Mouse (Mus musculus): Measurements from ENCODE around the gene Npc2. TPM values are rescaled to one million over a fixed set of nuclear protein-coding genes. Genes with fewer than 3 reads are reported as not detected.

The Npc2 gene
- polyA plus RNA-seq, 1 experiment: 89.0 TPM

DNA sequence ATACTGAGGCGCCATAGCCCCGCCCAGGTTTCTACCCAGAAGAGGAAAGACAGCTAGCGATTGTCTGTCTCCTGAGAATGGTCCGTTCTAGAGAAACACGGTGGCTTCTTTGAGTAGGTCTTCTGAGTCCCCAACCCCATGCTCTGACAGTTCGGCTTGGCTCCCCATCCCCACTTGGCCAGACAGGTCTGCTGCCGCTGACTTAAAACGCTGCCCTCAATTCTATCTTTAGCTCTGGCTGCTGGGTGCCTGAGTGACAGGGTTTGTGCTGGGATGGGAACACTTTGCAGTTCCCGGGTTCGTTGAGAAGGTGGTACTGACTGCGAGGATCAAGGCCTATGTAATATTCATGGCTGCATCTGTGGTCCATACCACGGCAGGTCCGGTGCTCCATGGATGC lies 39.6 kb downstream of the Npc2 start:
- Histone ChIP-seq H3K27ac (ENCODE audit: insufficient read depth, low read depth, low read length) (no peak overlapping the region), H3K27me3 (ENCODE audit: control insufficient read depth, insufficient read depth, low read length) (no peaks in the 10 kb centered on the region), H3K36me3 (ENCODE audit: control insufficient read depth, insufficient read depth, low read length) (no peaks in the 10 kb centered on the region), H3K4me3 (ENCODE audit: low read depth, low read length) (no peak overlapping the region), H3K4me1 (ENCODE audit: control insufficient read depth, insufficient read depth, insufficient read length, low read length) (no peaks in the 10 kb centered on the region)
- whole genome bisulfite sequencing: 72% methylated on average over 13 of the region's 13 CpGs
- TF ChIP-seq POLR2A (IDR thresholded peaks at IDR 0.05; ENCODE audit: low read depth, low read length) (no peak), CTCF (IDR thresholded peaks at IDR 0.05; ENCODE audit: extremely low read depth, insufficient read length, insufficient replicate concordance, low read depth, low read length) (no peak)

DNA sequence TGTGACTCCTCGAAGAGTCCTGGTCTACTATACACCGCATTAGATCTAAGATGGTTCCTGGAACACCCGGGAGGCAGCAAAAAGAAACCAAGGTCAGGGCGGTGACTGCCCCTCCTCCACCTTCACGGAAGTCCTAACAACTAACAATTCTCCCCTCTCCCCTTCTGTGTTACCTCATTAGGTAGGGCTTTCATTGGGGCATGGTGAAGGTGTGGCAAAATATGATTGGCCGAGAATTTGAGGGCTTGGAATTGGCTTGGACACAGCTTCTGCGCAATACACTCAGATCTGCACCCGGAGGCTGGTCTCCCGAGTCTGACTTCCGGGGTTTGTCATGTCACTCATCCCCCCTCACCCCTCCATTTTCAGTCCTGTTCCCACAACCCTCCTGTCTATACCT lies 44.5 kb downstream of the Npc2 start:
- Histone ChIP-seq H3K36me3 (ENCODE audit: control insufficient read depth, insufficient read depth, low read length) (no peaks in the 10 kb centered on the region), H3K4me1 (ENCODE audit: control insufficient read depth, insufficient read depth, insufficient read length, low read length) (no peaks in the 10 kb centered on the region), H3K27ac (ENCODE audit: insufficient read depth, low read depth, low read length) (no peak overlapping the region), H3K27me3 (ENCODE audit: control insufficient read depth, insufficient read depth, low read length) (no peaks in the 10 kb centered on the region), H3K4me3 (ENCODE audit: low read depth, low read length) (no peak overlapping the region)
- TF ChIP-seq CTCF (IDR thresholded peaks at IDR 0.05; ENCODE audit: extremely low read depth, insufficient read length, insufficient replicate concordance, low read depth, low read length): no peak
- no peak for TF ChIP-seq POLR2A (IDR thresholded peaks at IDR 0.05; ENCODE audit: low read depth, low read length)
- 84% methylated on average over 10 of the region's 10 CpGs for WGBS

DNA sequence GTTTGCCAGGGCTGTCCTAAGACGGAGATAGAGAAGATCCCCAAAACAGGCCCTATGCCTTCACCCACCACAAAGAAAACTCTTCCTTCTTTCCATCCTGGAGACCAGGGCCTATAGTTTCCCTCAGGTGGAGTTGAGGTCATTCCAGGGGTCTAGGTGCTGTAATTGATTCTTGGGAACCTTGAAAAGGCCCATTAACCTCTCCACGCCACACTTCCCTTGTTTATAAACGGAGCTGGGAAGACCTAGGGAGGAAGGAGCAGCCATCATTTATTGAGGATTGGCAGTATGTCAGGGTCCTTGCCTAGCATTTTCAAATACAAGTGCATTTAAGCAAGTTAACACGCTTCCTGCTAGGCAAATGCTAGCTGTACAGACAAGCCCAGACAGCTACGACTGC lies 45.5 kb downstream of the Npc2 start:
- Histone ChIP-seq H3K27me3 (ENCODE audit: control insufficient read depth, insufficient read depth, low read length) (no peaks in the 10 kb centered on the region), H3K27ac (ENCODE audit: insufficient read depth, low read depth, low read length) (no peak overlapping the region), H3K4me1 (ENCODE audit: control insufficient read depth, insufficient read depth, insufficient read length, low read length) (no peaks in the 10 kb centered on the region), H3K36me3 (ENCODE audit: control insufficient read depth, insufficient read depth, low read length) (no peaks in the 10 kb centered on the region), H3K4me3 (ENCODE audit: low read depth, low read length) (no peak overlapping the region)
- TF ChIP-seq CTCF (IDR thresholded peaks at IDR 0.05; ENCODE audit: extremely low read depth, insufficient read length, insufficient replicate concordance, low read depth, low read length) (no peak), POLR2A (IDR thresholded peaks at IDR 0.05; ENCODE audit: low read depth, low read length) (no peak)
- 63% methylated on average over 5 of the region's 5 CpGs for WGBS

DNA sequence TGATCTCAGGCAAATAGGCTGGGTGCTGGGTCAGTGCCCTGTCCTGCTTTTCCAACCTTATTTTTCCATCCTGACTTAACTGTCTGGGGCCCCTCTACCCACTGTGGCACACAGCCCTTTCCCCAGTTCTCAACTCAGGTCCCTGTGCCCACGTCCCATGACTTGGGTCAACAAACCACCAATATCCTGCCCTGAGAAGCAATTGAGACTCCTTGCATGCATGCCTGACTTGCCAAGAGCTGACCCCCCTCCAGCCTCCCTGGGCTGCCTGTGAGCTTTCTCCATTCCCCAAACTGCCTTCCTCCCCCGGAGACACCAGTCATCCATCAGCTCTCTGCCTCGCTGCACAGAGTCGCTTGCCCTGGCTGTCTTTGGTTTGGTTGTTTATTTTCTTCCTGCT lies 46.0 kb downstream of the Npc2 start:
- no peak overlapping the region for H3K4me3 ChIP-seq (ENCODE audit: low read depth, low read length)
- H3K36me3 ChIP-seq (ENCODE audit: control insufficient read depth, insufficient read depth, low read length): no peaks in the 10 kb centered on the region
- no peaks in the 10 kb centered on the region for H3K4me1 ChIP-seq (ENCODE audit: control insufficient read depth, insufficient read depth, insufficient read length, low read length)
- H3K27ac ChIP-seq (ENCODE audit: insufficient read depth, low read depth, low read length): no peak overlapping the region
- H3K27me3 ChIP-seq (ENCODE audit: control insufficient read depth, insufficient read depth, low read length): no peaks in the 10 kb centered on the region
- WGBS: 49% methylated on average over 4 of the region's 4 CpGs
- no peak for TF ChIP-seq CTCF (IDR thresholded peaks at IDR 0.05; ENCODE audit: extremely low read depth, insufficient read length, insufficient replicate concordance, low read depth, low read length)

DNA sequence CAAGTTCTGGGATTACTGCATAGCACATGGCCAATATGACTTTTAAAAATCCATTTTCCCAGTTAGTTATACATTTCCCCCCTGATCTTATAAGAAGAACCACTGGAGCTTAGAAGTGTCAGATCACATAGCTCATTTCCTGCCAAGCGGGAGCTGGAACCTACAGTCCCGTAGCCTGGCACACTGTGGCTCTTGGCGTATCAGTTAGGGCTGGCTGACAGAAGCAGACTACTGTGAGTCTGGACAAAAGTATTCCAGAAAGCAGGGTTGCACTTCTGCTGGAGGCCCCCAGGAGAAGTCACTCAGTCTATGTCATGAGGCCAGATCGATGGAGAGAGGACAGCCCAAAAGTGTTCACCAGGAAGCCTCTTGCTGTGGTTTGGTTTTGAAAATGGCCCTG lies 46.6 kb downstream of the Npc2 start:
- H3K27ac ChIP-seq (ENCODE audit: insufficient read depth, low read depth, low read length): no peak overlapping the region
- no peak overlapping the region for H3K4me3 ChIP-seq (ENCODE audit: low read depth, low read length)
- no peaks in the 10 kb centered on the region for H3K4me1 ChIP-seq (ENCODE audit: control insufficient read depth, insufficient read depth, insufficient read length, low read length)
- TF ChIP-seq CTCF (IDR thresholded peaks at IDR 0.05; ENCODE audit: extremely low read depth, insufficient read length, insufficient replicate concordance, low read depth, low read length) (no peak), POLR2A (IDR thresholded peaks at IDR 0.05; ENCODE audit: low read depth, low read length) (no peak)
- WGBS: 77% methylated on average over 4 of the region's 4 CpGs
- H3K36me3 ChIP-seq (ENCODE audit: control insufficient read depth, insufficient read depth, low read length): no peaks in the 10 kb centered on the region
- H3K27me3 ChIP-seq (ENCODE audit: control insufficient read depth, insufficient read depth, low read length): no peaks in the 10 kb centered on the region

DNA sequence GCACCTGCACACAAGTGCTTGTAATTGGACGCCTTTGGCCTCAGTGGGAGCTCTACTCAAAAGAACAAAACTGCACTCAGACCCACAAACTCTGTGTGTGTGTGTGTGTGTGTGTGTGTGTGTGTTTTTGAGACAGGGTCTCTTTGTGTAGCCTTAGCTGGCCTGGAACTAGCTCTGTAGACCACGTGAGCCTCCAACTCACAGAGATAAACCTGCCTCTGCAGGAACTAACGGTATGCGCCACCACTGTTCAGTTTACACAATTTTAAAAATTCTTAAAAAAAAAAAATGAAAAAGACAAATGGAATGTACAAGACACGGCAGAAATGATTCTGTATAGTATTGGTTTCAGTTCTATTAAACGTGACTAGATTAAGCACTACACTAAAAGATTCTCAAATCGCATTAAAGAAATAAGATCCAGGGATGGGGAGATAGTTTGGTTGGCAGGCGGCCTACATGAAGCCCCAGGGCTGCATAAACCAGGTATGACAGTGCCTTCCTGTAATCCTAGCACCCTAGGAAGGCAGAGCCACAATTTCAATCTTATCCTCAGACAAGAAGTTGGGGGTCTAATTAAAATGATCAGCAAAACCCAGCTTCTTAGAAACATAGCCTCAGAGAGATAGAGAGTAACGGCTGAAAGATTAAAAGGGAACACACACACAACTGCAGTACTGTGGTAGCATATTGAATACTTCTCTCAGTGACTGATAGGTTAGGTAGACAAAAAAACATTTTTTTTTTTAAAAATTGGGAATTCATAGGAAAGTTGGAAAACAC lies 54.3 kb downstream of the Npc2 start:
- Histone ChIP-seq H3K36me3 (ENCODE audit: control insufficient read depth, insufficient read depth, low read length) (no peaks in the 10 kb centered on the region), H3K4me1 (ENCODE audit: control insufficient read depth, insufficient read depth, insufficient read length, low read length) (no peaks in the 10 kb centered on the region), H3K27ac (ENCODE audit: insufficient read depth, low read depth, low read length) (no peak overlapping the region), H3K4me3 (ENCODE audit: low read depth, low read length) (no peak overlapping the region), H3K27me3 (ENCODE audit: control insufficient read depth, insufficient read depth, low read length) (no peaks in the 10 kb centered on the region)
- TF ChIP-seq POLR2A (IDR thresholded peaks at IDR 0.05; ENCODE audit: low read depth, low read length): no peak
- no peak for TF ChIP-seq CTCF (IDR thresholded peaks at IDR 0.05; ENCODE audit: extremely low read depth, insufficient read length, insufficient replicate concordance, low read depth, low read length)
- WGBS: 78% methylated on average over 9 of the region's 9 CpGs

DNA sequence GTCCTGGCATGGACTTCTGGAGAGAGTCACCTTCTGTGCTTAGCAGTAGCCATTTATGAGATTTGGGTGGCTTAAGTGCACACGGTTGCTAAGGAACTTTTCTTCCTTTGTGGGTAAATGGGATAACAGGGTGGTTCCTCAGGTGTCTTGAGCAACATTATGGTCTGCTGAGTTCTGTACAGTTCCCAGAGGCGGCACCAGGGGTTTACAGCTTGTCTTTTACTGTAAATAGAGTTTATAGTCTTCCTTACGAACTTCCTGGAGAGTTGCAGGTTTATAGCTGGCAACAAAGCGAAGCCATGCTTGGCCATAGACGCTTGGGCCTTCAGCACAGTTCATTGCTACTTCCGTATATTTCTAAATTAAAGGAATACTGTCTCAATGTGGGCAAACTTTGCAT lies 58.4 kb downstream of the Npc2 start:
- no peaks in the 10 kb centered on the region for H3K36me3 ChIP-seq (ENCODE audit: control insufficient read depth, insufficient read depth, low read length)
- WGBS: 45% methylated on average over 6 of the region's 6 CpGs
- no peak overlapping the region for H3K27ac ChIP-seq (ENCODE audit: insufficient read depth, low read depth, low read length)
- no peaks in the 10 kb centered on the region for H3K27me3 ChIP-seq (ENCODE audit: control insufficient read depth, insufficient read depth, low read length)
- TF ChIP-seq POLR2A (IDR thresholded peaks at IDR 0.05; ENCODE audit: low read depth, low read length) (no peak), CTCF (IDR thresholded peaks at IDR 0.05; ENCODE audit: extremely low read depth, insufficient read length, insufficient replicate concordance, low read depth, low read length) (no peak)
- no peaks in the 10 kb centered on the region for H3K4me1 ChIP-seq (ENCODE audit: control insufficient read depth, insufficient read depth, insufficient read length, low read length)
- H3K4me3 ChIP-seq (ENCODE audit: low read depth, low read length): no peak overlapping the region

Data from small intestine, adult 2 months (tissue).